Mouse (Mus musculus): ENCODE measurements around the gene Gm47955.
"Not testable (repeated sequence)": the region's sequence is repeated elsewhere in the genome, so short reads cannot be mapped to it uniquely, and the experiment has no call there.

Gm47955 gene

GRCm38 (mm10) chr1:82959870-82960385, at the start of gene Gm47955:
TSS of gene Gm47955 (plus strand) at chr1:82960286.
- DNase-seq: no peak

- DNase-seq: no peak
Measured at GRCm38 (mm10) chr1:82913025-82913424, 47.1 kb upstream of the Gm47955 start, which contains the start of gene A030005L19Rik. TSS of gene A030005L19Rik (plus strand) at chr1:82913325.

GRCm38 (mm10) chr1:82913434-82913833, 46.7 kb upstream of the Gm47955 start:
- not testable (repeated sequence) for DNase-seq

GRCm38 (mm10) chr1:82924650-82925049, 35.4 kb upstream of the Gm47955 start, which contains the start of gene A030014E15Rik:
TSS of gene A030014E15Rik (plus strand) at chr1:82924917.
- no peak for DNase-seq

- not testable (repeated sequence) for DNase-seq
Measured at GRCm38 (mm10) chr1:82930558-82930957, 29.5 kb upstream of the Gm47955 start.

- DNase-seq: not testable (repeated sequence)
Measured at GRCm38 (mm10) chr1:82931326-82931725, 28.8 kb upstream of the Gm47955 start, which contains the start of gene Gm6217. TSS of gene Gm6217 (minus strand) at chr1:82931399.

GRCm38 (mm10) chr1:82938666-82939065, 21.4 kb upstream of the Gm47955 start:
- no peak for DNase-seq

GRCm38 (mm10) chr1:82942505-82942904, 17.6 kb upstream of the Gm47955 start:
- not testable (repeated sequence) for DNase-seq

GRCm38 (mm10) chr1:82943295-82943694, 16.8 kb upstream of the Gm47955 start, which contains the start of gene A030003K21Rik:
TSS of gene A030003K21Rik (minus strand) at chr1:82943388.
- not testable (repeated sequence) for DNase-seq

GRCm38 (mm10) chr1:82946029-82946428, 14.1 kb upstream of the Gm47955 start:
- DNase-seq: not testable (repeated sequence)

- no peak for DNase-seq
Measured at GRCm38 (mm10) chr1:82948601-82949000, 11.5 kb upstream of the Gm47955 start.

- not testable (repeated sequence) for DNase-seq
Measured at GRCm38 (mm10) chr1:82955913-82956312, 4.2 kb upstream of the Gm47955 start, which contains the start of gene Gm7544. TSS of gene Gm7544 (minus strand) at chr1:82956013.

- DNase-seq: no peak
Measured at GRCm38 (mm10) chr1:82966413-82966812, 6.3 kb downstream of the Gm47955 start.

- DNase-seq: no peak
Measured at GRCm38 (mm10) chr1:82972046-82972445, 12.0 kb downstream of the Gm47955 start.

- no peak for DNase-seq
Measured at GRCm38 (mm10) chr1:82973244-82973643, 13.2 kb downstream of the Gm47955 start.

GRCm38 (mm10) chr1:82973901-82974300, 13.8 kb downstream of the Gm47955 start:
- DNase-seq: no peak

GRCm38 (mm10) chr1:82974342-82974741, 14.3 kb downstream of the Gm47955 start:
- no peak for DNase-seq

- no peak for DNase-seq
Measured at GRCm38 (mm10) chr1:82975750-82976149, 15.7 kb downstream of the Gm47955 start.

GRCm38 (mm10) chr1:82977840-82978239, 17.8 kb downstream of the Gm47955 start:
- no peak for DNase-seq

- DNase-seq: no peak
Measured at GRCm38 (mm10) chr1:82986738-82987137, 26.7 kb downstream of the Gm47955 start.

- DNase-seq: no peak
Measured at GRCm38 (mm10) chr1:82987530-82988198, 27.6 kb downstream of the Gm47955 start.

- no peak for DNase-seq
Measured at GRCm38 (mm10) chr1:82991062-82991461, 31.0 kb downstream of the Gm47955 start.

- no peak for DNase-seq
Measured at GRCm38 (mm10) chr1:82991596-82991995, 31.5 kb downstream of the Gm47955 start.

GRCm38 (mm10) chr1:82992093-82992492, 32.0 kb downstream of the Gm47955 start:
- DNase-seq: no peak
